Mouse (Mus musculus) ovary, postnatal 36 days (tissue): ENCODE results near the gene Zfp867.

ENCODE experiments used
- DNase-seq: peaks from one replicate; pipeline ENCODE4 v3.0.0; 2022; ENCODE audit warnings: low spot score, mixed read lengths

The Zfp867 gene

GRCm38 (mm10) chr11:59458973-59459372, 13.3 kb downstream of the Zfp867 start:
- no peak for DNase-seq

- DNase-seq, result no peak
These were observed 15.4 kb downstream of the Zfp867 start for GRCm38 (mm10) chr11:59456891-59457290.

GRCm38 (mm10) chr11:59456346-59456745, 15.9 kb downstream of the Zfp867 start:
- DNase-seq, result no peak

- no peak for DNase-seq
These were observed 21.2 kb downstream of the Zfp867 start, which contains the start of gene Snap47 for GRCm38 (mm10) chr11:59451086-59451485. Gene Snap47 (minus strand): TSS chr11:59451186.

GRCm38 (mm10) chr11:59450230-59450771, 22.0 kb downstream of the Zfp867 start:
- no peak for DNase-seq

- peak; percentile 93 for DNase-seq
These were observed 22.5 kb downstream of the Zfp867 start, which contains the start of gene Jmjd4 for GRCm38 (mm10) chr11:59449741-59450229. Gene Jmjd4 (plus strand): TSS chr11:59450045.

- no peak for DNase-seq
These were observed 29.2 kb downstream of the Zfp867 start for GRCm38 (mm10) chr11:59443102-59443501.

GRCm38 (mm10) chr11:59437954-59438353, 34.3 kb downstream of the Zfp867 start:
- DNase-seq, result no peak

- no peak for DNase-seq
These were observed 40.0 kb downstream of the Zfp867 start for GRCm38 (mm10) chr11:59432261-59432660.

- DNase-seq, result no peak
These were observed 42.3 kb downstream of the Zfp867 start for GRCm38 (mm10) chr11:59429959-59430358.

- no peak for DNase-seq
These were observed 44.1 kb downstream of the Zfp867 start for GRCm38 (mm10) chr11:59428057-59428660.

GRCm38 (mm10) chr11:59425671-59426101, 46.6 kb downstream of the Zfp867 start:
- peak; percentile 19 for DNase-seq

GRCm38 (mm10) chr11:59423010-59423588, 49.2 kb downstream of the Zfp867 start:
- DNase-seq, result no peak

GRCm38 (mm10) chr11:59421967-59422366, 50.3 kb downstream of the Zfp867 start:
- no peak for DNase-seq

- DNase-seq, result no peak
These were observed 50.8 kb downstream of the Zfp867 start for GRCm38 (mm10) chr11:59421436-59421835.

- DNase-seq, result no peak
These were observed 53.6 kb downstream of the Zfp867 start for GRCm38 (mm10) chr11:59418708-59419107.

- DNase-seq, result no peak
These were observed 59.0 kb downstream of the Zfp867 start for GRCm38 (mm10) chr11:59412999-59413863.

GRCm38 (mm10) chr11:59412058-59412457, 60.2 kb downstream of the Zfp867 start:
- DNase-seq, result no peak
